Mouse (Mus musculus): ENCODE measurements at regions not wholly inside any gene's neighbourhood (a gene's known extent, or its start where the extent isn't known, plus 50 kb on each side); places are given as distances from the start of the nearest gene placed in this dataset.
A peak's percentile ranks its signal among the peaks of the same experiment; 100 is the strongest.

DNA sequence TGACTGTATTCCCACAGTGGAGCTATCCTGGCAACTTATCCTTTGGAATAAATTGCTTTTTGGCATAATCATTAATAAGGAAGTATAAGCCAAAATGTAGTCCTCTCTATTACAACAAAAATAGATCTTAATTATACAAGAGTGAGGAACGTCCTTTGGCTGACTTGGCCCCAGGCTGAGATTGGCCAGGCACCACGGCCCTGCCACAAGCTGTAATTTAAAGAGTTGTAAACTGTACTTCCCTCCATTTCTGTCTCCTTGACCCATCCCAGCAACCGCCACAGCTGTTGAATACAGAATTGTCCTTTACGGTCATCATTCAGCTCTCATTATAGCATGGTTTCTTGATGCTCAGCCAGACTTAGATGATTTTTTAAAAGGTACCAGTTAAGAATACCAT, 119.6 kb upstream of the Smad1 start:
- H3K27me3 ChIP-seq: no peaks in the 10 kb centered on the region
- POLR2A ChIA-PET: no interaction called here
- in situ Hi-C loops (cut with MboI; ENCODE audit: low pct_unique_long_range_greater_than_20kb): no loop called here
- ATAC-seq: no peak
- no peak for DNase-seq (ENCODE audit: low read depth, low spot score)
- CTCF ChIA-PET: interaction anchor here (1.1 kb wide), 1 partner anchor 16 kb away, joined by 4 read pairs; no protein-coding TSS in a partner anchor
- no peak for TF ChIP-seq CTCF (IDR thresholded peaks at IDR 0.05)

DNA sequence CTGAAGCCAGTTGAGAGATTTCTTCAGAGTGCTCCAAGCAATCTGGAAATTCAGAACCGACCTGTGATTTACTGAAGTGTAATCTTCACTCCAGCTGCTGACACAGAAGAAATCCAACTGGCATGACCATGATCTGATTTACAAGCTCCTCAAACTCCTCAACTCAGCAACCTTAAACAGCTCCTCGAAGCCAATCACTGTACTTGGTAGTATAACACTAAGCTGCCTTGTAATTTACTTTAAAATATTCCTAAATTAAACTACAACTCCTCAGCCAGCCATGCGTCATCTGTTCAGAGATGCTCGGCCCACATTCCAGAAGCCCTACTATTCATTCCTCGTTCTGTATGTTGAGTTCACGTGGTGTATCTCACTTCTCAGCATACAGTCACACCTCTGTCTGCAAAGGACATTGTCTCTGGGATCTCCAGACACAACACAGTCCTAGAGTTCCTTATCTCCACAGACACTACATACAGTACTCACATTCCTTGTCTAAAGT, 116.0 kb upstream of the Smad1 start:
- in situ Hi-C loops (cut with MboI; ENCODE audit: low pct_unique_long_range_greater_than_20kb): no loop called here
- no peaks in the 10 kb centered on the region for H3K27me3 ChIP-seq
- POLR2A ChIA-PET: no interaction called here
- no peak for TF ChIP-seq CTCF (IDR thresholded peaks at IDR 0.05)
- ATAC-seq (no peak), DNase-seq (ENCODE audit: low read depth, low spot score) (no peak)
- CTCF ChIA-PET: no interaction called here

DNA sequence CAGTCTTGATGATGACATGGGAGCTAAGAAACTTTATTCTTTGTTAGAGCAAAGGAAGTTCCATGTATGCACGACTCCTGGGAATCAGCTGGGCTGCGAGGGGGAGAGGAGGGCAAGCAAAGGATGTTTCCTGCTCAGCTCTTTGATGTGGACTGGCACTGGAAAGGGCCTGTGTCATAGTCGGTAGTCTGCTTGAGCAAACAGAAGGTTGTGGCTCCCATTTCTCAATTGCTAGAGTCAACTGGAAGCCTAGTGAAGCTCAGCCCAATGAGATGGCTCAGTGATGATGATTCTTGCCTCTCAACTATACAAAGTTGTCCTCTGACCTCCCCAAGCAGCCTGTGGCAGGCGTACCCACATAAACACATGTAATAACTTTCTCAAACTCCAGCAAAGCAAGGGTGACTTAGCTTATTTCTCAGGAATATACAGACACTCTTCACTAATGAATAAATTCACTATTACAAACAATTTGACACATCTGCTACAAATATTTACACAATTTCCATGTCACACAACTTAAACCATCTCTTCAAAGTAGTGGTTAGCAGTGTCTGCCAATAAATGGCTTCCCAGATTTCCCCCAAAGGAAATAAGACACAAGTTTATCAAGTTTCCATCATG, 115.4 kb upstream of the Smad1 start:
- H3K27me3 ChIP-seq: no peaks in the 10 kb centered on the region
- ChIA-PET CTCF (interaction anchor here (1.7 kb wide), 1 partner anchor 15 kb away, joined by 5 read pairs; no protein-coding TSS in a partner anchor), POLR2A (interaction anchor here (0.5 kb wide), 1 partner anchor 29 kb away, joined by 9 read pairs; no protein-coding TSS in a partner anchor)
- no peak for TF ChIP-seq CTCF (IDR thresholded peaks at IDR 0.05)
- in situ Hi-C loops (cut with MboI; ENCODE audit: low pct_unique_long_range_greater_than_20kb): no loop called here
- no peak for DNase-seq (ENCODE audit: low read depth, low spot score)
- ATAC-seq: no peak

DNA sequence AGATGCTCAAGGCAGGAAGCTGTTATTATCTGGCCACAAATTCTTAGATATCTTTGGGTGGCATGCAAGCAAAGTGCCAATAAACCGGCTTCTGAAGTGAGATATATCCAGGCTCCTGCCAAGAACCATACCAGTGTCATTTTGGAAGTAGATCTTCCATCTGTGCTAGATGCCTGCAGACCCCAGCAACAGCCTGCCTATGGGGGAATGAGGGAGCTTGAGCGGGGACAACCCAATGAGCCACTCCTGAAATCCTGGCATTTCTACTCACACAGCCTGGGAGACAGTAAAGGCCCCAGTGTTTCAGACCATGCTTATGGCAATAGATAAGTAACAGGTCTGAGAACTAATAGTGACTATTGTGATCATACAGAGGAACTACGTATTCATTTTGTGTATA, 109.3 kb upstream of the Smad1 start:
- DNase-seq (ENCODE audit: low read depth, low spot score) (no peak), ATAC-seq (no peak)
- TF ChIP-seq CTCF (IDR thresholded peaks at IDR 0.05): no peak
- ChIA-PET CTCF (no interaction called here), POLR2A (no interaction called here)
- no peaks in the 10 kb centered on the region for H3K27me3 ChIP-seq
- in situ Hi-C loops (cut with MboI; ENCODE audit: low pct_unique_long_range_greater_than_20kb): no loop called here

DNA sequence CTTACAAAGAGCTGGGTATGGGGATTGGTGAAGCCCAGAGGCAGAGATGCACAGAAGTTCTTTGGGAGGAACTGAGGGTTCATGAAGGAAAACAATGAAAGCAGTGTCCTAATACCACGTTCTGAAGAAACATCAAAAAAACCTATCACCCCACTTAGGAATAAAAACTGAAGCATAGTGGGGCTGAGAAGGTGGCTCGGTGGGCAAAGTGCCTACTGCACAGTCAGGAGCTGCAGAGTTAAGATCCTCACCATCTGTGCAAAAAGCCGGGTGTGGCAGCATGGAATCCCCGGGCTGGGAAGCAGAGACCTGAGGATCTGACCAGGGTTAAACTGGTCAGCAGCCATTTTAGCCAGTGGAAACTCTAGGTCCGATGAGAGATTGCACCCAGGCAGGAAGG, 106.1 kb upstream of the Smad1 start:
- no peak for DNase-seq (ENCODE audit: low read depth, low spot score)
- ATAC-seq: no peak
- no peaks in the 10 kb centered on the region for H3K27me3 ChIP-seq
- ChIA-PET CTCF (no interaction called here), POLR2A (no interaction called here)
- in situ Hi-C loops (cut with MboI; ENCODE audit: low pct_unique_long_range_greater_than_20kb): no loop called here
- TF ChIP-seq CTCF (IDR thresholded peaks at IDR 0.05): no peak

DNA sequence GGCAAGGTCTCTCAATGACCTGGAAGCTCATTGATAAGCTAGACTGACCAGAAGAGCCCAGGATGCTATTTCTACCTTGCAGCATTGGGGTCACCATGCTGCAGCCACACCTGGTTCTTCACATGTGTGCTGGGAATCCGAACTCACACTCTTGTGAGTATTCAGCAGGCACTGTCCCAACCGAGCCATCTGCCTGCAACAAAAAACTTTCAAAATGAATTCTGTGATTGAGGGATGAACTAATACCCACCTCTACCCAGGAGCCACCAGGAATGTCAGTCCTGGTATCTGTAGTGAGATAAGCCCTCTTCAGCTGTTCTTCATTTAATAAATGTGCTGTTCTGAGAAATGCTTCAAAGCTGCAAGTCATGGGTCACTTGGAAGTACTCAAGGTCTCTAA, 104.6 kb upstream of the Smad1 start:
- no peak for ATAC-seq
- ChIA-PET CTCF (no interaction called here), POLR2A (no interaction called here)
- in situ Hi-C loops (cut with MboI; ENCODE audit: low pct_unique_long_range_greater_than_20kb): no loop called here
- no peaks in the 10 kb centered on the region for H3K27me3 ChIP-seq
- DNase-seq (ENCODE audit: low read depth, low spot score): no peak
- TF ChIP-seq CTCF (IDR thresholded peaks at IDR 0.05): no peak

DNA sequence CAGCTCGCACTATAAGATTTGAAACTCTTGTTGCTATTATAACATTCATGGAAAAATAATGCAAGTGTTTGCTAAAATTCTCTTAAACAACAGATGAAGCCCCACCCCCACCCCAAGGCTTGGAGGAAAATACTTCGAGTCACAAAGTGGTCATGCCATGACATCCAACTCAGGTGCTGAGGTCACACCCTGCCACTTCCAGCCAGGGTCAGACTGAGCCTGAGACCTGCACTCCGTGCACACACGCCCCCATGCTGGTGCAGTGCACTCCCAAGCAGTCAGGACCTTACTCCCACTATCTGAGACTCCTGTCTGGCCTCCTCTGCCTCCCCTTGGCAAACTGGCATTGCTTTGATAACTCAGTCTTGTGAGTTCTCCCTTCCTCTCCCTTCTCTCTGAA, 102.7 kb upstream of the Smad1 start:
- POLR2A ChIA-PET: no interaction called here
- in situ Hi-C loops (cut with MboI; ENCODE audit: low pct_unique_long_range_greater_than_20kb): no loop called here

DNA sequence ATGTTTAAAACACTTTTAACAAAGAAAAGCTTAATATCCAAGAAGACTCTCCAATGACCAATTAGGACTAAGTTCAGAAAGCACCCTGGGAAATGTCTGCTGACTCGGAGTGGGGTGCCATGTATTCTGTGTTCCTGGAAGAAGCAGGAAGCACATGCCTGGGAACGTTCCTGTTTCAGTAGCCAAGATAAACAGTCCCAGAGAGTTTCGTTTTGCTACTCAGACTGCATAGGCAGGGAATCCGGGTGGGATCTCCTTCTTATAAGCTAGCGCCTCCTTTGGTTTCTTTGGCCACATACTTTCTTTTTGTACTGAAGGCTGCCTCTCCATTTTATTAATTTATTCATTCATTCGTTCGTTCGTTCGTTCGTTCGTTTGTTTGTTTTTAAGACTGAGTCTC, 101.9 kb upstream of the Smad1 start:
- DNase-seq (ENCODE audit: low read depth, low spot score): no peak
- ChIA-PET POLR2A (no interaction called here), CTCF (interaction anchor here (1.5 kb wide), 1 partner anchor 109 kb away, joined by 4 read pairs; no protein-coding TSS in a partner anchor)
- in situ Hi-C loops (cut with MboI; ENCODE audit: low pct_unique_long_range_greater_than_20kb): no loop called here
- ATAC-seq: no peak
- no peaks in the 10 kb centered on the region for H3K27me3 ChIP-seq
- no peak for TF ChIP-seq CTCF (IDR thresholded peaks at IDR 0.05)

More for the DNA sequence above, 102.7 kb upstream of the Smad1 start:
- TF ChIP-seq CTCF (IDR thresholded peaks at IDR 0.05): no peak
- DNase-seq (ENCODE audit: low read depth, low spot score) (no peak), ATAC-seq (no peak)
- CTCF ChIA-PET: interaction anchor here (1.5 to 2.1 kb wide), 2 partner anchors 17 to 108 kb away, joined by 4 read pairs; no protein-coding TSS in a partner anchor
- no peaks in the 10 kb centered on the region for H3K27me3 ChIP-seq

DNA sequence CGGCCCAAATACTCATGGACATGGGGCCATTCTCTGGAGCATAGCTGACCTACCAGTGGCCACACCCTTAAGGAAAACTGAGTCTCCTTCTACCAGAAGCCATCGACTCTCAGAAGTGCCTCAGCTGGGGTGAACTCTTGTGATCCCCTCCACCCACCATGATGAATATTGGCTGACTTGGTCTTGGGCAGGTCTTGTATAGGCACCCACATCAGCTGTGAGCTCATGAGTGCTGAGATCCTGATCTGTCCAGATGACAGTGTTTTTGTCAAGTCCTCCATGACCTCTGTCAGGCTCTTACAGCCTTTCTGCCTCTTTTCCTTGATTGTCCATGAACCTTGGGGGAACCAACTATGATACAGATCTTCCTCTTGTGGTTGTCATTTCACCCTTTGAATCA, 99.9 kb upstream of the Smad1 start:
- H3K27me3 ChIP-seq: no peaks in the 10 kb centered on the region
- no peak for TF ChIP-seq CTCF (IDR thresholded peaks at IDR 0.05)
- POLR2A ChIA-PET: no interaction called here
- ATAC-seq: no peak
- DNase-seq (ENCODE audit: low read depth, low spot score): no peak
- CTCF ChIA-PET: interaction anchor here (1.4 to 2.0 kb wide), 3 partner anchors 12 to 51 kb away, joined by 4 to 5 read pairs (median 5); no protein-coding TSS in a partner anchor
- in situ Hi-C loops (cut with MboI; ENCODE audit: low pct_unique_long_range_greater_than_20kb): loop anchor here (10.0 kb wide), 1 partner anchor 284 kb away; no protein-coding TSS in a partner anchor

DNA sequence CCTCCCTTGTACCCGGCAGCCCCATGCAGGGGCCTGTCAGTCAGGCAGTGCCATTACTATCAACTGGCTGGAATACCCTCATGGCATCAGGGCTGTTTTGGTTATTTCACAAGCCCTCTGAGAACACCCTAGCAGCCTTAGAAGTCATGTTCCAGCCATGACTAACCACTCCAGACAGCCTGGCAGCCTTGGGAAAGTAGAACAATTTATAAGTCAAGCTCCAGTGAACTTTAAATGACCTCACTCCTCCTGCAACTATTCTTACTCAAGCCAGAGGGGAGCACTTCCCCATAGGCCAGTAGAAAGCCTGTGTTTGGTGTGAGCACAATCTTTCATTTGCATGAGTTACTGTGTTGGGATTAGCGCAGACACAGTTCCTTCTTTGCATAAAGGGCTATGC, 99.3 kb upstream of the Smad1 start:
- TF ChIP-seq CTCF (IDR thresholded peaks at IDR 0.05): no peak
- ChIA-PET POLR2A (no interaction called here), CTCF (interaction anchor here (0.8 to 2.0 kb wide), 4 partner anchors 13 to 64 kb away, joined by 3 to 5 read pairs (median 4); no protein-coding TSS in a partner anchor)
- peak; percentile 99 for ATAC-seq
- in situ Hi-C loops (cut with MboI; ENCODE audit: low pct_unique_long_range_greater_than_20kb): loop anchor here (10.0 kb wide), 1 partner anchor 284 kb away; no protein-coding TSS in a partner anchor
- no peaks in the 10 kb centered on the region for H3K27me3 ChIP-seq
- peak; percentile 86 for DNase-seq (ENCODE audit: low read depth, low spot score)

DNA sequence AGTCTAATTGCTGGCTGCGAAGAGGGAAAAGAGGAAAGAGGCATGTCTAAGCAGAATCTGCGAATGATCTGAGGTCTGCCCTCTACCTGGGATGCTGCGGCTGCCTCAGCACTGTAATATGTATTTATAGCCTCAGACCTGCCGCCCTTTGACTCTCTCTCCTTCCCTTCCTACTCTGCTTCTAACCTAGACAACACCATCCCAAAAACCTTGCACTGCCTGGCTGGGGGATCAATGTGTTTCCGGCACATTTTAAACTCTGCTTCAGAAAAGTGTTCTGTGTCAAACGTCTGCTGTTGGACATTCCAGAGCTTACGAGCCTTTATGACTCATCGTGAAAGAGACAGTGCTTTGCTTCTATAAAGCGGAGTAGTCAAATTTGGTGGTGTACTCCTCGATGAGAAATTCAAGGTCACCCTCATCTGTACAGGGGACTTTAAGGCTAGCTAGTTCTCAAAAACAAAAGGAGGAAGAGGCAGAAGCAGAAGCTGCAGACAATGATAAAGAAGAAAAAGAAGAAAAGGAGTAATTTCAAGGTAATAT, 91.9 kb upstream of the Smad1 start:
- TF ChIP-seq CTCF (IDR thresholded peaks at IDR 0.05): no peak
- POLR2A ChIA-PET: no interaction called here
- DNase-seq (ENCODE audit: low read depth, low spot score) (no peak), ATAC-seq (peak; percentile 45)
- CTCF ChIA-PET: no interaction called here
- H3K27me3 ChIP-seq: no peaks in the 10 kb centered on the region
- in situ Hi-C loops (cut with MboI; ENCODE audit: low pct_unique_long_range_greater_than_20kb): loop anchor here (10.0 kb wide), 1 partner anchor 276 kb away; no protein-coding TSS in a partner anchor

Measured in Patski (cell line).